Comparison of ENCODE assay signal across 10 mouse cellular contexts in the genomic region with DNA sequence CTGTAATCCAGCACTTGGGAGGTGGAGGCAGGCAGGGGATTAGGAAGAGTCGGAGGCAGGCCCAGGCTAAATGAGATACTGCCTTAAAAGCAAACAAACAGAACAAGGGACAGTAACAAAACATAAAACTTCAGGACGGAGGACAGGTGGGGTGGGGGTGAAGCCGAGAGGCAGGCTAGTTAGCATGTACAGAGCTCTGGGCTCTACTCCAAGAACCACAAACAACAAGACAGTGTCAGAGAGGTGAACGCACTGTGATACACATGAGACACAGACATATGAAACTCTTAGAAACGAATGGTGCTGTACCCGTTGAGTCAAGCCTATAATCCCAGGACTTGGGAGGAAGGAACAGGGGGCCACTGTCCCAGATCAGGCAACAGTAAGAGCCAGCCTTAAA. TPM values are rescaled to one million over a fixed set of nuclear protein-coding genes. Genes with fewer than 3 reads are reported as not detected.
DNase-seq lines count a peak whose midpoint lies in the region; ATAC-seq and TF ChIP-seq lines count a peak whose summit lies in the region.
"Had no signal": no experiment of that assay in that cellular context is flagged by ENCODE, and none has a peak within 500 bp of the region (broad histone marks: within the 10 kb centered on the region; RNA-seq: fewer than 3 reads in every experiment).

No protein-coding gene starts in this region.

- no peaks in the 10 kb centered on the region for H3K27me3 ChIP-seq in forebrain, embryonic 16.5 days (replicated peaks; ENCODE audit: control insufficient read depth, insufficient read depth, low read length)
- H3K27me3 ChIP-seq in forebrain, embryonic 12.5 days = no peaks in the 10 kb centered on the region
- H3K27me3 ChIP-seq in kidney, embryonic 16.5 days (ENCODE audit: insufficient read depth, low read length) = no peaks in the 10 kb centered on the region
- H3K27me3 ChIP-seq in liver, embryonic 16.5 days (ENCODE audit: control insufficient read depth, insufficient read depth, low read depth, low read length) = no peaks in the 10 kb centered on the region

- no peak for TF ChIP-seq CTCF in brain, embryonic 14.5 days (IDR thresholded peaks at IDR 0.05; ENCODE audit: borderline replicate concordance, extremely low read depth, insufficient read depth, insufficient read length)

- no peaks in the 10 kb centered on the region for H3K36me3 ChIP-seq in forebrain, embryonic 16.5 days (ENCODE audit: control insufficient read depth, insufficient read depth)
- H3K36me3 ChIP-seq in forebrain, embryonic 12.5 days (replicated peaks) = no peaks in the 10 kb centered on the region
- no peaks in the 10 kb centered on the region for H3K36me3 ChIP-seq in kidney, embryonic 16.5 days (ENCODE audit: insufficient read depth, low read length)
- H3K36me3 ChIP-seq in liver, embryonic 16.5 days (ENCODE audit: control insufficient read depth, insufficient read depth) = peaks cover 12% of the 10 kb centered on the region

- no peak for DNase-seq in kidney, adult 8-10 months
- DNase-seq in brain, embryonic 14.5 days (ENCODE audit: low read depth) = peak; percentile 36
- no peak for DNase-seq in adrenal gland, postnatal 36 days
- DNase-seq in cerebellum, adult 9-10 months = no peak
- DNase-seq: lung, postnatal 10 days; thymus, postnatal 25 days had no signal

- peaks cover 21% of the 10 kb centered on the region for H3K4me1 ChIP-seq in forebrain, embryonic 16.5 days (replicated peaks; ENCODE audit: control insufficient read depth, insufficient read depth, low read length)
- peaks cover 18% of the 10 kb centered on the region for H3K4me1 ChIP-seq in forebrain, embryonic 12.5 days
- peaks cover 27% of the 10 kb centered on the region for H3K4me1 ChIP-seq in kidney, embryonic 16.5 days (ENCODE audit: insufficient read depth, low read length)
- peaks cover 79% of the 10 kb centered on the region for H3K4me1 ChIP-seq in liver, embryonic 16.5 days (ENCODE audit: control insufficient read depth, low read depth, low read length)

- H3K4me3 ChIP-seq in forebrain, embryonic 16.5 days (replicated peaks; ENCODE audit: low read length) = no peak overlapping the region
- H3K4me3 ChIP-seq in forebrain, embryonic 12.5 days (replicated peaks) = no peak overlapping the region
- no peak overlapping the region for H3K4me3 ChIP-seq in kidney, embryonic 16.5 days (ENCODE audit: low read length)
- peak overlapping the region; percentile 4 for H3K4me3 ChIP-seq in liver, embryonic 16.5 days (ENCODE audit: low read depth, low read length)

- ATAC-seq in forebrain, embryonic 16.5 days = peak; percentile 17; the same call in 1 of the 2 replicates
- no peak for ATAC-seq in forebrain, embryonic 12.5 days (ENCODE audit: low FRiP score)
- peak; percentile 50; the same call in 1 of the 2 replicates for ATAC-seq in kidney, embryonic 16.5 days (ENCODE audit: low FRiP score, low TSS enrichment)
- no peak for ATAC-seq in liver, embryonic 16.5 days (ENCODE audit: low read depth)

- H3K9me3 ChIP-seq in forebrain, embryonic 16.5 days (ENCODE audit: control insufficient read depth, low read length) = no peaks in the 10 kb centered on the region
- no peaks in the 10 kb centered on the region for H3K9me3 ChIP-seq in forebrain, embryonic 12.5 days
- H3K9me3 ChIP-seq in kidney, embryonic 16.5 days (ENCODE audit: low read length) = no peaks in the 10 kb centered on the region
- no peaks in the 10 kb centered on the region for H3K9me3 ChIP-seq in liver, embryonic 16.5 days (replicated peaks; ENCODE audit: control insufficient read depth, low read length)

- no peak overlapping the region for H3K4me2 ChIP-seq in forebrain, embryonic 16.5 days (ENCODE audit: low read length)
- H3K4me2 ChIP-seq in forebrain, embryonic 12.5 days = no peak overlapping the region
- no peak overlapping the region for H3K4me2 ChIP-seq in kidney, embryonic 16.5 days (replicated peaks; ENCODE audit: low read depth, low read length)
- H3K4me2 ChIP-seq in liver, embryonic 16.5 days (ENCODE audit: low read depth, low read length) = peak overlapping the region; percentile 50

- no peak overlapping the region for H3K9ac ChIP-seq in forebrain, embryonic 16.5 days (replicated peaks; ENCODE audit: low read depth, low read length)
- no peak overlapping the region for H3K9ac ChIP-seq in forebrain, embryonic 12.5 days
- H3K9ac ChIP-seq in kidney, embryonic 16.5 days (replicated peaks; ENCODE audit: low read length) = no peak overlapping the region
- H3K9ac ChIP-seq in liver, embryonic 16.5 days (ENCODE audit: low read depth, low read length) = peak overlapping the region; percentile 48

- no peak overlapping the region; the same call in 1 of the 2 replicates for H3K27ac ChIP-seq in forebrain, embryonic 16.5 days (ENCODE audit: low read length)
- no peak overlapping the region for H3K27ac ChIP-seq in forebrain, embryonic 12.5 days
- H3K27ac ChIP-seq in kidney, embryonic 16.5 days (ENCODE audit: low read length) = no peak overlapping the region
- H3K27ac ChIP-seq in liver, embryonic 16.5 days (ENCODE audit: low read length) = peak overlapping the region; percentile 100

- no peak for TF ChIP-seq POLR2A in brain, embryonic 14.5 days (IDR thresholded peaks at IDR 0.05; ENCODE audit: borderline replicate concordance, extremely low read depth, insufficient read depth, insufficient read length, poor library complexity, severe bottlenecking)

- 29% methylated on average over 6 of the region's 6 CpGs for WGBS in forebrain, embryonic 16.5 days
- 68% methylated on average over 6 of the region's 6 CpGs for WGBS in forebrain, embryonic 12.5 days
- 30% methylated on average over 6 of the region's 6 CpGs for WGBS in kidney, embryonic 16.5 days
- 40% methylated on average over 6 of the region's 6 CpGs for WGBS in liver, embryonic 16.5 days (ENCODE audit: insufficient replicate concordance)

RNA-seq across cellular contexts. Expression of a gene that starts 19.9 kb away (rescaled TPM):
- 166 and 178 TPM in 2 replicates for polyA plus RNA-seq in forebrain, embryonic 16.5 days (2015; fragmentation: Nextera tagmentation; extraction: Ambion mirVana)
- 85.8 and 86.8 TPM in 2 replicates for polyA plus RNA-seq in forebrain, embryonic 12.5 days (2016; fragmentation: Nextera tagmentation; extraction: Ambion mirVana)
- polyA plus RNA-seq in kidney, embryonic 16.5 days (2015; fragmentation: Nextera tagmentation; extraction: Ambion mirVana) = 65.2 and 67.9 TPM in 2 replicates
- polyA plus RNA-seq in brain, embryonic 14.5 days (2012; rRNA removed) = 49.3 and 57.5 TPM in 2 replicates
- polyA plus RNA-seq in liver, embryonic 16.5 days (2015; fragmentation: Nextera tagmentation; extraction: Ambion mirVana) = 240 and 242 TPM in 2 replicates
- 10 to 100 TPM; 23.8 to 24.1 TPM for total RNA-seq in adrenal gland, postnatal 36 days (2021)

RNA-seq across cellular contexts. Expression of a gene that starts 20.0 kb away (rescaled TPM):
- 0.42 and 0.46 TPM in 2 replicates for polyA plus RNA-seq in forebrain, embryonic 16.5 days (2015; fragmentation: Nextera tagmentation; extraction: Ambion mirVana)
- 0.36 and 0.40 TPM in 2 replicates for polyA plus RNA-seq in forebrain, embryonic 12.5 days (2016; fragmentation: Nextera tagmentation; extraction: Ambion mirVana)
- 0.36 and 0.39 TPM in 2 replicates for polyA plus RNA-seq in kidney, embryonic 16.5 days (2015; fragmentation: Nextera tagmentation; extraction: Ambion mirVana)
- polyA plus RNA-seq in brain, embryonic 14.5 days (2012; rRNA removed) = 0.41 and 0.58 TPM in 2 replicates
- polyA plus RNA-seq in liver, embryonic 16.5 days (2015; fragmentation: Nextera tagmentation; extraction: Ambion mirVana) = 0.15 and 0.18 TPM in 2 replicates
- under 1 TPM; 0.20 to 0.40 TPM for total RNA-seq in adrenal gland, postnatal 36 days (2021)

Comparison
In these comparisons a context has a peak if more than half of its experiments do, and no peak if none do; other contexts are left out.
1. ATAC-seq: peak in forebrain, embryonic 16.5 days (single experiment) and kidney, embryonic 16.5 days (single experiment); none in forebrain, embryonic 12.5 days (single experiment) and liver, embryonic 16.5 days (single experiment).